Mouse (Mus musculus): Measurements from ENCODE around the gene Poc1b. TPM values are rescaled to one million over a fixed set of nuclear protein-coding genes. Genes with fewer than 3 reads are reported as not detected.

Gene Poc1b
- polyA plus RNA-seq, 1 experiment from 2014 or later = 6.7 TPM

GRCm38 (mm10) chr10:99116237-99116632, 9.4 kb downstream of the Poc1b start:
- Histone ChIP-seq H3K9ac (ENCODE audit: low read length) (no peak overlapping the region), H3K4me2 (replicated peaks; ENCODE audit: low read depth) (no peak overlapping the region), H3K27me3 (ENCODE audit: control insufficient read depth, insufficient read depth, low read length) (no peaks in the 10 kb centered on the region), H3K4me3 (ENCODE audit: low read depth, low read length) (no peak overlapping the region), H3K36me3 (ENCODE audit: control insufficient read depth, insufficient read depth, low read length) (no peaks in the 10 kb centered on the region), H3K27ac (replicated peaks) (peak overlapping the region; percentile 49), H3K4me1 (replicated peaks; ENCODE audit: control insufficient read depth, insufficient read depth) (peaks cover 6% of the 10 kb centered on the region; the same call in 1 of the 2 replicates), H3K9me3 (ENCODE audit: control insufficient read depth, low read length) (no peaks in the 10 kb centered on the region)
- DNase-seq (ENCODE audit: low spot score) (no peak), ATAC-seq (ENCODE audit: low FRiP score, low TSS enrichment) (no peak)
- TF ChIP-seq CTCF (IDR thresholded peaks at IDR 0.05; ENCODE audit: low read depth) (no peak), EP300 (optimal IDR thresholded peaks at IDR 0.05) (no peak)
- 51% methylated on average over 8 of the region's 8 CpGs for WGBS

DNA sequence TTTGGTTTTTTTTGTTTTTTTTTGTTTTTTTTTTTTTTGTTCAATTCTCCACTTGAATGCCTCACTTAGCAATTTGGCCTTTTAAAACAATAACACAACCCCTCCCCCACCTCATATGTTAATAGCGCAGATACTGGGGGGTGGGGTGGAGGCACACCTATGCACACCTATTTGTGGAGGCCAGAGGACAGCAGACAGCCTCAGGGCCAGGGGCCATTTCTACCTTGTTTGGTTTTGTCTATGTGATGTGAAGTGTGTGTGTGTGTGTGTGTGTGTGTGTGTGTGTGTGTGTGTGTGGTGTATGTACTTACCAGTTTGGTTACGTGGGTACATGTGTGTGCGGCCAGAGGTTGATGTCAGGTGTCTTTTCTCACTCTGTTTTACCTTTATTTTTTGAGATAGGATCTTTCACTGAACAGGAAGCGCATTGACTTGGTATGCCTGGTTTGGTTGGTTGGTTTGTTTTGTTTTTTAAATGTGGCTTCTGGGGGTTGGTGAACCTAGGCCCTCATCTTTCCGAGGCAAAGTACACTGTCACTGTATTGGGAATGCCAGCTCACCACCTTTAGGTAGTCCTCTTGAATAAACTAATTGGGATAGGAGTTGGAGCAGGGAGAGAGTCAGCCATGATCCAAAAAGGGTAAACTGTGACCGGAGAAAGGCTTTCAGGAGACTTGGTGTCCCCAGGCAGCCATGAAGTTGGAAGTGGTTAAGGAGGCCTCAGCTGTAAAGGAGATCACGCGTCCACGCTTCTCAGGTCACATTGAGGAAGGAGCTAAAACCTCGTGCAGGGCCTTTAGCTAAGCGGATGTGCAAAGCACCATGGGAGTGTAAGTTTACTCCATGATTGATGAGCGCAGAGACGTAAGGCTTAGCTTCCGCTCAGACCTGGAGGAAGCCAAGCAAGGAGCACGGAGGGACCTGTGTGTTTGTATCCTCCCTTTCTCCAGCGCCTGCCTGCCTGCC, 10.1 kb downstream of the Poc1b start:
- Histone ChIP-seq H3K4me1 (replicated peaks; ENCODE audit: control insufficient read depth, insufficient read depth) (peaks cover 6% of the 10 kb centered on the region; the same call in 1 of the 2 replicates), H3K9ac (ENCODE audit: low read length) (no peak overlapping the region), H3K4me2 (replicated peaks; ENCODE audit: low read depth) (no peak overlapping the region), H3K9me3 (ENCODE audit: control insufficient read depth, low read length) (no peaks in the 10 kb centered on the region), H3K4me3 (ENCODE audit: low read depth, low read length) (no peak overlapping the region), H3K27ac (replicated peaks) (peak overlapping the region; percentile 83), H3K27me3 (ENCODE audit: control insufficient read depth, insufficient read depth, low read length) (no peaks in the 10 kb centered on the region), H3K36me3 (ENCODE audit: control insufficient read depth, insufficient read depth, low read length) (no peaks in the 10 kb centered on the region)
- TF ChIP-seq EP300 (optimal IDR thresholded peaks at IDR 0.05) = no peak
- no peak for TF ChIP-seq CTCF (IDR thresholded peaks at IDR 0.05; ENCODE audit: low read depth)
- ATAC-seq (ENCODE audit: low FRiP score, low TSS enrichment) (no peak), DNase-seq (ENCODE audit: low spot score) (peak; percentile 29)
- WGBS = 68% methylated on average over 16 of the region's 16 CpGs

GRCm38 (mm10) chr10:99117876-99118275, 11.0 kb downstream of the Poc1b start:
- no peaks in the 10 kb centered on the region for H3K36me3 ChIP-seq (ENCODE audit: control insufficient read depth, insufficient read depth, low read length)
- H3K9ac ChIP-seq (ENCODE audit: low read length) = no peak overlapping the region
- DNase-seq (ENCODE audit: low spot score) = peak; percentile 61
- no peak for TF ChIP-seq CTCF (IDR thresholded peaks at IDR 0.05; ENCODE audit: low read depth)
- no peak for TF ChIP-seq EP300 (optimal IDR thresholded peaks at IDR 0.05)
- peaks cover 6% of the 10 kb centered on the region; the same call in 1 of the 2 replicates for H3K4me1 ChIP-seq (replicated peaks; ENCODE audit: control insufficient read depth, insufficient read depth)
- no peaks in the 10 kb centered on the region for H3K27me3 ChIP-seq (ENCODE audit: control insufficient read depth, insufficient read depth, low read length)
- no peaks in the 10 kb centered on the region for H3K9me3 ChIP-seq (ENCODE audit: control insufficient read depth, low read length)
- no peak overlapping the region for H3K4me2 ChIP-seq (replicated peaks; ENCODE audit: low read depth)
- no peak overlapping the region for H3K4me3 ChIP-seq (ENCODE audit: low read depth, low read length)
- 34% methylated on average over 10 of the region's 10 CpGs for WGBS
- ATAC-seq (ENCODE audit: low FRiP score, low TSS enrichment) = peak; percentile 41
- H3K27ac ChIP-seq (replicated peaks) = peak overlapping the region; percentile 81

GRCm38 (mm10) chr10:99118697-99119096, 11.9 kb downstream of the Poc1b start:
- Histone ChIP-seq H3K27me3 (ENCODE audit: control insufficient read depth, insufficient read depth, low read length) (no peaks in the 10 kb centered on the region), H3K9me3 (ENCODE audit: control insufficient read depth, low read length) (no peaks in the 10 kb centered on the region), H3K27ac (replicated peaks) (peak overlapping the region; percentile 81), H3K4me2 (replicated peaks; ENCODE audit: low read depth) (no peak overlapping the region), H3K36me3 (ENCODE audit: control insufficient read depth, insufficient read depth, low read length) (no peaks in the 10 kb centered on the region), H3K4me3 (ENCODE audit: low read depth, low read length) (no peak overlapping the region), H3K4me1 (replicated peaks; ENCODE audit: control insufficient read depth, insufficient read depth) (peaks cover 6% of the 10 kb centered on the region; the same call in 1 of the 2 replicates), H3K9ac (ENCODE audit: low read length) (no peak overlapping the region)
- WGBS = 25% methylated on average over 6 of the region's 6 CpGs
- peak; percentile 43 for ATAC-seq (ENCODE audit: low FRiP score, low TSS enrichment)
- peak; percentile 67 for DNase-seq (ENCODE audit: low spot score)
- TF ChIP-seq CTCF (IDR thresholded peaks at IDR 0.05; ENCODE audit: low read depth) (no peak), EP300 (optimal IDR thresholded peaks at IDR 0.05) (no peak)

DNA sequence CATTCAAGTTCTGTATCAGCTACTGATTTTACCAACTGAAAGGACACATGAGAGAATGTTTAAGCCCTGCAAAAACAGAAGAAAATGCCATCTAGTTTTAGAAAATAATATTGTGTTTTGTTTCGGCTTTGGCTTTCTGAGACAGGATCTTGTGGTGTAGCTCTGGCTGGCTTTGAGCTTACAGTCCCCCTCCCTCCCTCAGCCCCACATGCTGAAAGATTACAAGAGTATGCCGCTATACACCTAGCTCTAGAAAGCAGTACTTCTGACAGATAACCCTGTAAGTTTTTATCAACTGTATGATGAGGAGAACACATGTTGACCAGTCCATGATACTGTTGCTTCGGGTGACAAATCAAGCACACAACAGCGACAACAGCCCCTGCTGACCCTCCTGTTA, 12.6 kb downstream of the Poc1b start:
- 76% methylated on average over 4 of the region's 4 CpGs for WGBS
- ATAC-seq (ENCODE audit: low FRiP score, low TSS enrichment) (no peak), DNase-seq (ENCODE audit: low spot score) (peak; percentile 10)
- TF ChIP-seq CTCF (IDR thresholded peaks at IDR 0.05; ENCODE audit: low read depth) = no peak
- no peak overlapping the region for H3K9ac ChIP-seq (ENCODE audit: low read length)
- H3K27me3 ChIP-seq (ENCODE audit: control insufficient read depth, insufficient read depth, low read length) = no peaks in the 10 kb centered on the region
- peaks cover 6% of the 10 kb centered on the region; the same call in 1 of the 2 replicates for H3K4me1 ChIP-seq (replicated peaks; ENCODE audit: control insufficient read depth, insufficient read depth)
- H3K27ac ChIP-seq (replicated peaks) = peak overlapping the region; percentile 81
- H3K4me3 ChIP-seq (ENCODE audit: low read depth, low read length) = no peak overlapping the region
- H3K9me3 ChIP-seq (ENCODE audit: control insufficient read depth, low read length) = no peaks in the 10 kb centered on the region
- no peaks in the 10 kb centered on the region for H3K36me3 ChIP-seq (ENCODE audit: control insufficient read depth, insufficient read depth, low read length)
- no peak overlapping the region for H3K4me2 ChIP-seq (replicated peaks; ENCODE audit: low read depth)

- Histone ChIP-seq H3K4me3 (ENCODE audit: low read depth, low read length) (no peak within 1 kb of the TSS), H3K4me1 (replicated peaks; ENCODE audit: control insufficient read depth, insufficient read depth) (no peaks in the 10 kb centered on the region), H3K36me3 (ENCODE audit: control insufficient read depth, insufficient read depth, low read length) (no peaks in the 10 kb centered on the region), H3K4me2 (replicated peaks; ENCODE audit: low read depth) (no peak within 1 kb of the TSS), H3K27me3 (ENCODE audit: control insufficient read depth, insufficient read depth, low read length) (no peaks in the 10 kb centered on the region), H3K9ac (ENCODE audit: low read length) (no peak within 1 kb of the TSS), H3K9me3 (ENCODE audit: control insufficient read depth, low read length) (no peaks in the 10 kb centered on the region), H3K27ac (replicated peaks) (peak within 1 kb of the TSS; percentile 79)
- no peak for TF ChIP-seq EP300 (optimal IDR thresholded peaks at IDR 0.05)
- no peak for TF ChIP-seq CTCF (IDR thresholded peaks at IDR 0.05; ENCODE audit: low read depth)
- 65% methylated on average over 4 of the region's 4 CpGs for WGBS
- ATAC-seq (ENCODE audit: low FRiP score, low TSS enrichment) (no peak), DNase-seq (ENCODE audit: low spot score) (peak; percentile 12)
Measured at GRCm38 (mm10) chr10:99126225-99126624, 19.4 kb downstream of the Poc1b start, which contains the start of gene Phxr2. Gene Phxr2, minus strand, starts transcription at chr10:99126325.
